Mouse (Mus musculus): ENCODE measurements around the gene Flii. TPM values are rescaled to one million over a fixed set of nuclear protein-coding genes. Genes with fewer than 3 reads are reported as not detected.

Flii gene
- polyA plus RNA-seq, 1 experiment from 2014 or later: 53.0 TPM

DNA sequence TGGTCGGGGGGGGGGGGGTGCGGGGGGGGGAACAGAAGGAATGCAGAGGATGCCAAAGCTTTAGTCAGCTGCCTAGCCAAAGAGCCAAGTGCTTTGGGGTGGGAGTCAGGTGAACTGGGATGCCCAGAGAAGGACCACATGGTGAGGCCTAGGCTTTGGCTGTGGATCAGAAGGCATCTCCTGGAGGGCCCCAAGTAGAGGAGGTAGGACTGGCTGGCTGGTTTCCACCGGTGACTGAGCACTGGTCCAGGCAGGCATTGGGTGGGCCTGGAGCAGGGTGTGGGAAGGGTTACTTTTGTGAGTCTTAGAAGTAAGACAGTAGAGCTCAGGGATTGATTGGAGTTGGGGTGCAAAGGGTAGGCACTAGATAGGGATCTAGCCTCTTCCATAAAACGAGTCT is 25.5 kb downstream of the Flii start:
- ATAC-seq (no peak), DNase-seq (ENCODE audit: low spot score) (no peak)
- Histone ChIP-seq H3K4me3 (ENCODE audit: low read depth, low read length) (no peak overlapping the region), H3K4me1 (ENCODE audit: control insufficient read depth, insufficient read depth, low read length) (peaks cover 23% of the 10 kb centered on the region), H3K27me3 (replicated peaks; ENCODE audit: control insufficient read depth, insufficient read depth, low read length) (no peaks in the 10 kb centered on the region), H3K9me3 (replicated peaks; ENCODE audit: control insufficient read depth, low read length) (no peaks in the 10 kb centered on the region), H3K9ac (ENCODE audit: low read length) (no peak overlapping the region), H3K36me3 (ENCODE audit: control insufficient read depth, insufficient read depth, low read length) (peaks cover 30% of the 10 kb centered on the region), H3K27ac (ENCODE audit: low read depth, low read length) (no peak overlapping the region), H3K4me2 (ENCODE audit: low read length) (peak overlapping the region; percentile 68)
- 74% methylated on average over 3 of the region's 4 CpGs for WGBS

DNA sequence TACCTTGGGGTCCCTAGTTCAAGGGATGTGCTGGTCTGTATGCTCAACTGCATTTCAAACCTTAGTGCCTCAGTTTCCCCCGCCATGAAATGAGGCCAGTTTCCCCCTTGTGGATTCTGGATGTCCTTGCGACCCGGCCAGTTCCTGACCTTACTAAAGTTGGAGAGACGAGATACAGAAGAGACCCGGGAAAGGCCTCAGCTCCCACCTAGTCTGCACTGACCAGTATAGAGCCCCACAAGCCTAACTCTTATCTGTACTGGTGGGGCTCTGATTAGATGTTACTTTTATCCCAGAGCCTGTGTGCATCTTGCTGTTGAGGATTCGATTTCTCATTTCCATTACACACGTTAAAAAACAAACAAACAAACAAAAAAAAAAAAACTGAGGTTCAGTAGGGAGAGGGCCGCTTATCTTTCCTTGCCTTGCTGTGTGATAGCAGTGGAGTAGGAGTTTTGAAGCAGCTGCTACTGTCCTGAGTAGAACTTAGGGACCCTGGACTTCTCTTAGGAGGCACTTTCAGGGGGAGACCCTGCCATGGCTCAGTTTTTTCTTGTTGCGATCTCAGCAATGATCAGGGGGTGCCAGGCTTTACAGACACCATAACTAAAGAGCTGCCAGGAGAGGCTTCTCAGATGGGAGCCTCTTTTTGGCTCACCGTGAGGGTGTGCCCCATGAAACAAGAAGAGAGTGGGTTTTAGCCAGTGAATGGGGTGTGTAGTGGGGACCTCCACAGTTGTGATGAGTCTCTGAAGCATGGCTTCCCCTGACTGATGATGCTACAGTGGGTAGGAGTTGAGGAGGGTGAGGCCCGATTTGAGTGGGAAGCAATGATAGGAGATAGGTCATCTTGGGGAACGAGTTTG is 26.5 kb downstream of the Flii start:
- H3K27me3 ChIP-seq (replicated peaks; ENCODE audit: control insufficient read depth, insufficient read depth, low read length): no peaks in the 10 kb centered on the region
- no peak for ATAC-seq
- H3K4me2 ChIP-seq (ENCODE audit: low read length): peak overlapping the region; percentile 68
- peak overlapping the region; percentile 89; the same call in 1 of the 2 replicates for H3K27ac ChIP-seq (ENCODE audit: low read depth, low read length)
- peak overlapping the region; percentile 85 for H3K4me3 ChIP-seq (ENCODE audit: low read depth, low read length)
- H3K9ac ChIP-seq (ENCODE audit: low read length): peak overlapping the region; percentile 92
- DNase-seq (ENCODE audit: low spot score): no peak
- H3K36me3 ChIP-seq (ENCODE audit: control insufficient read depth, insufficient read depth, low read length): peaks cover 19% of the 10 kb centered on the region
- H3K9me3 ChIP-seq (replicated peaks; ENCODE audit: control insufficient read depth, low read length): no peaks in the 10 kb centered on the region
- WGBS: 20% methylated on average over 12 of the region's 12 CpGs
- H3K4me1 ChIP-seq (ENCODE audit: control insufficient read depth, insufficient read depth, low read length): peaks cover 23% of the 10 kb centered on the region

DNA sequence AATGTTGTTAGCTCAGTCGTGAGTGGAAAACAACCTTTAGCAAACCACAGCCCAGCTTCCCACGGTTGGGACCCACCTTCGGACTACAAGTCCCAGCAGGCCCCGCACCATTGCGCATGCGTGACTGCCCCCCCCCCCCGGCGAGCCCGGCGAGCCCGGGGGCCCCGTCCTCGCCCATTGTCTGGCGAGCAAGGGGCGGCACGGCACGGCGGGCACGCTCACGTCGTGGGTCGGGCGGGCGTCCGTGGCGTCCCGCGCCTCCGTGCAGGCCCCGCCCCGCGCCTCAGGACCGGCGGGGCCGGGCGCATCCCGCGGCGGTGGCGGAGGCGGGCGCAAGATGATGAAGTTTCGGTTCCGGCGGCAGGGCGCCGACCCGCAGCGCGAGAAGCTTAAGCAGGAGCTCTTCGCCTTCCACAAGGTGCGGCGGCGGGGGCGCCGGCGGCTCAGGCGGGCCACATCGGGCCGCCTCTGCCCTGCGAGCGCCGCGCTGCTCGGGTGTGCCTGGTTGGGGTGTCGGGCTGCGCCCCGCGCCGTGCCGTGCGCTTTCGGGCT is 27.5 kb downstream of the Flii start, which contains the start of gene Llgl1:
Gene Llgl1 (plus strand): TSS at position 200 of the 552 bp plus-strand sequence.
- H3K27me3 ChIP-seq (replicated peaks; ENCODE audit: control insufficient read depth, insufficient read depth, low read length): no peaks in the 10 kb centered on the region
- peaks cover 23% of the 10 kb centered on the region for H3K4me1 ChIP-seq (ENCODE audit: control insufficient read depth, insufficient read depth, low read length)
- peak within 1 kb of the TSS; percentile 68 for H3K4me2 ChIP-seq (ENCODE audit: low read length)
- H3K4me3 ChIP-seq (ENCODE audit: low read depth, low read length): peak within 1 kb of the TSS; percentile 85
- WGBS: 0% methylated on average over 54 of the region's 73 CpGs
- peak within 1 kb of the TSS; percentile 92 for H3K9ac ChIP-seq (ENCODE audit: low read length)
- ATAC-seq: peak; percentile 88
- peak; percentile 96 for DNase-seq (ENCODE audit: low spot score)
- peaks cover 11% of the 10 kb centered on the region for H3K36me3 ChIP-seq (ENCODE audit: control insufficient read depth, insufficient read depth, low read length)
- H3K27ac ChIP-seq (ENCODE audit: low read depth, low read length): peak within 1 kb of the TSS; percentile 89
- no peaks in the 10 kb centered on the region for H3K9me3 ChIP-seq (replicated peaks; ENCODE audit: control insufficient read depth, low read length)

DNA sequence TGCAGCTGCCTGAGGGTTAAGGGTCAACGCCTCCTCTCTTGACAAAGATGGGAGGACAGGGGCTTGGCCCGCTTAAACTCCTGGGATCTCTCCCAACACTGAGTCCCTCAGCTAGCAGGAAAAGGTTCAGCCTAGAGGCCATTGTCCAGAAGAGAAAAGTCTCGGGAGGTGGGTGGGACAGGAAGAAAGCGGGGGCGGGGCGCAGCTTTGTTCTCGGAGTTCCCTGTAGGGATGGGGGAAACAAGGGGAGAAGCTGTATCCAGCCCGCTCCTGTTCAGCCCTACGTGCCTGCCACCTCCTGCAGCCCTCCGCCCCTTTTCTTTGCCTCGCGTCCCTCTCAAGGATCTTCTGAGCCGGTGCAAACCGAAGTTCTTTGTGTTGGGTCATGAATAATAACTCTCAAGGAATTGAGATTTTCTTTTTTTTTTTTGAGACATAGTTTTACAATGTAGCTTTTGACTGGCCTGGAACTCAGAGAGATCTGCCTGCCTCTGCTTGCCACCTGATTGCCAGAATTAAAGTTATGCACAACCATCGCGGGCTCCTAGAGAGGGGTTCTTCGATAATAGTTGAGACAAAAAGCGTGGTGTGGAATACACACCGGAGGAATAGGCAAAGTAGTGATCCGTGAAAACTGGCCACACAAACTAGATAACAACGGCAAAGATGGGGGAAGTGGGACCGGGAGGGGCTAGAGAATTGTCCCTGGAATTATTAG is 28.1 kb downstream of the Flii start:
- WGBS: 1% methylated on average over 22 of the region's 22 CpGs
- peaks cover 6% of the 10 kb centered on the region; the same call in 1 of the 2 replicates for H3K36me3 ChIP-seq (ENCODE audit: control insufficient read depth, insufficient read depth, low read length)
- peaks cover 23% of the 10 kb centered on the region for H3K4me1 ChIP-seq (ENCODE audit: control insufficient read depth, insufficient read depth, low read length)

DNA sequence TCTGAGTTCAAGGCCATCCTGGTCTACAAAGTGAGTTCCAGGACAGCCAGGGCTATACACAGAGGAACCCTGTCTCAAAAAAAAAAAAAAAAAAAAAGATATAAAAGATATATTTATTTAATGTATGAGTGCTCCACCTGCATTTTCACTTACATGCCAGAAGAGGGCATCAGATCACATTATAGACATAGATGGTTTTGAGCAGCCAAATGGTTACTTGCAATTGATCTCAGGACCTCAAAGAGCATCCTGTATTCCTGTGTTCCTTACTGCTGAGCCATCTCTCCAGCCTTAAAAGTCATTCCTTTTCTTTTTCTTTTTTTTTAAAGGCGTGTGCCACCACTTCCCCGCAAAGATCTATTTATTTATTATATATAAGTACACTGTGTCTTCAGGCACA is 29.5 kb downstream of the Flii start:
- DNase-seq (ENCODE audit: low spot score): peak; percentile 71
- Histone ChIP-seq H3K27ac (ENCODE audit: low read depth, low read length) (no peak overlapping the region), H3K27me3 (replicated peaks; ENCODE audit: control insufficient read depth, insufficient read depth, low read length) (no peaks in the 10 kb centered on the region), H3K4me1 (ENCODE audit: control insufficient read depth, insufficient read depth, low read length) (peaks cover 21% of the 10 kb centered on the region), H3K4me2 (ENCODE audit: low read length) (no peak overlapping the region), H3K36me3 (ENCODE audit: control insufficient read depth, insufficient read depth, low read length) (no peaks in the 10 kb centered on the region), H3K4me3 (ENCODE audit: low read depth, low read length) (no peak overlapping the region), H3K9me3 (replicated peaks; ENCODE audit: control insufficient read depth, low read length) (no peaks in the 10 kb centered on the region), H3K9ac (ENCODE audit: low read length) (no peak overlapping the region)
- ATAC-seq: no peak
- 70% methylated on average over 2 of the region's 2 CpGs for WGBS

More for the DNA sequence above, 28.1 kb downstream of the Flii start:
- ATAC-seq (peak; percentile 42), DNase-seq (ENCODE audit: low spot score) (peak; percentile 72)
- H3K27me3 ChIP-seq (replicated peaks; ENCODE audit: control insufficient read depth, insufficient read depth, low read length): no peaks in the 10 kb centered on the region
- peak overlapping the region; percentile 59 for H3K4me2 ChIP-seq (ENCODE audit: low read length)
- no peaks in the 10 kb centered on the region for H3K9me3 ChIP-seq (replicated peaks; ENCODE audit: control insufficient read depth, low read length)
- peak overlapping the region; percentile 92 for H3K9ac ChIP-seq (ENCODE audit: low read length)
- H3K27ac ChIP-seq (ENCODE audit: low read depth, low read length): peak overlapping the region; percentile 89
- H3K4me3 ChIP-seq (ENCODE audit: low read depth, low read length): peak overlapping the region; percentile 85

DNA sequence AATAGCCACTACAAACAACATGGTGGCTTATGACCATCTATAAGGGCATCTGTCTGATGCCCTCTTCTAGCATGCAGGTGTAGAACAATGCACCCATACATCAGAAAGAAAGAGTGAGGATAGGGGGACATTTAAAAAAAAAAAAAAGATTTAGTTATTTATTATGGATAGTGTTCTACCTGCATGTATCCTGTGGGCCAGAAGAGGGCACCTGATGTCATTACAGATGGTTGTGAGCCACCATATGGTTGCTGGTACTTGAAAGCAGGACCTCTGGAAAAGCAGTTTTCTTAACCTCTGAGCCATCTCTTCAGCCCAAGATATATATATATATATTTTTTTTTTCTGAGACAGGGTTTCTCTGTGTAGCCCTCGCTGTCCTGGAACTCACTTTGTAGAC is 30.9 kb downstream of the Flii start:
- DNase-seq (ENCODE audit: low spot score) (no peak), ATAC-seq (no peak)
- no peak overlapping the region for H3K27ac ChIP-seq (ENCODE audit: low read depth, low read length)
- no peaks in the 10 kb centered on the region for H3K27me3 ChIP-seq (replicated peaks; ENCODE audit: control insufficient read depth, insufficient read depth, low read length)
- H3K9me3 ChIP-seq (replicated peaks; ENCODE audit: control insufficient read depth, low read length): no peaks in the 10 kb centered on the region
- H3K4me2 ChIP-seq (ENCODE audit: low read length): no peak overlapping the region
- no peak overlapping the region for H3K4me3 ChIP-seq (ENCODE audit: low read depth, low read length)
- H3K4me1 ChIP-seq (ENCODE audit: control insufficient read depth, insufficient read depth, low read length): peaks cover 14% of the 10 kb centered on the region
- 74% methylated on average over 1 of the region's 1 CpGs for WGBS
- no peaks in the 10 kb centered on the region for H3K36me3 ChIP-seq (ENCODE audit: control insufficient read depth, insufficient read depth, low read length)
- H3K9ac ChIP-seq (ENCODE audit: low read length): no peak overlapping the region

Small RNA genes lying within 50 kb of the gene (microRNA-seq; reads per million reads assigned to microRNA genes)
- gene Mir5100: 0.53 reads per million

Other genes starting within 250 kb of the Flii start
- gene Alkbh5, start 190.9 kb downstream of the Flii start, polyA plus RNA-seq (2014; fragmentation: Nextera tagmentation; extraction: Ambion mirVana): 17.8 and 21.5 TPM in 2 replicates
- gene Llgl1, start 27.5 kb downstream of the Flii start, polyA plus RNA-seq (2014; fragmentation: Nextera tagmentation; extraction: Ambion mirVana): 66.9 and 74.6 TPM in 2 replicates
- 20.5 and 20.7 TPM in 2 replicates for gene Mief2, start 1.1 kb upstream of the Flii start, polyA plus RNA-seq (2014; fragmentation: Nextera tagmentation; extraction: Ambion mirVana)
- gene Top3a, start 50.1 kb upstream of the Flii start, polyA plus RNA-seq (2014; fragmentation: Nextera tagmentation; extraction: Ambion mirVana): 7.3 and 9.5 TPM in 2 replicates
- gene Smcr8, start 50.3 kb upstream of the Flii start, polyA plus RNA-seq (2014; fragmentation: Nextera tagmentation; extraction: Ambion mirVana): 7.9 and 8.5 TPM in 2 replicates
- 12.0 and 17.3 TPM in 2 replicates for gene Shmt1, start 84.5 kb upstream of the Flii start, polyA plus RNA-seq (2014; fragmentation: Nextera tagmentation; extraction: Ambion mirVana)
- 36.6 and 36.8 TPM in 2 replicates for gene Dhrs7b, start 103.4 kb upstream of the Flii start, polyA plus RNA-seq (2014; fragmentation: Nextera tagmentation; extraction: Ambion mirVana)
- gene Tmem11, start 152.0 kb upstream of the Flii start, polyA plus RNA-seq (2014; fragmentation: Nextera tagmentation; extraction: Ambion mirVana): 67.8 and 68.2 TPM in 2 replicates
- 35.3 and 39.7 TPM in 2 replicates for gene Natd1, start 187.5 kb upstream of the Flii start, polyA plus RNA-seq (2014; fragmentation: Nextera tagmentation; extraction: Ambion mirVana)
- 23.6 and 23.7 TPM in 2 replicates for gene Map2k3, start 204.8 kb upstream of the Flii start, polyA plus RNA-seq (2014; fragmentation: Nextera tagmentation; extraction: Ambion mirVana)